Mouse (Mus musculus): Measurements from ENCODE around the gene Itpkc.

Gene Itpkc

DNA sequence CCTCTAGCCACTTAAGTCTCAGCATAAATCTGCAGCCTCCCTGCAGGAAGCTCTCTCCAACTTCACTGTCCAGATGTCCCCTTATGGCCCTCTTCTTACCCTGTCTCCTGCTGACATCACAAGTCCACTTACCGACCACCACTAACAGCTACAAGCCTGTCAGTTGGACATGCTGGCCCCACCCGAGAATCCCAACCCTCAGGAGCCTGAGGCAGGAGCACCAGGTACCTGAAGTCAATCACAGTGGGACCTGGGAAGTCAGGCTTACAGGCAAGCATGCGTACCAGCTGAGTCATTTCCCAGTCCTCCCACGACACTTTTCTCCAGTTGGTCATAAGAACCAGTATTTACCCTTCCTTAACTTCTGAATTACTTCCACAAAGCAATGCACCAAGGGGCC, 34.7 kb downstream of the Itpkc start:
- DNase-seq (ENCODE audit: low read depth, low spot score): no peak

DNA sequence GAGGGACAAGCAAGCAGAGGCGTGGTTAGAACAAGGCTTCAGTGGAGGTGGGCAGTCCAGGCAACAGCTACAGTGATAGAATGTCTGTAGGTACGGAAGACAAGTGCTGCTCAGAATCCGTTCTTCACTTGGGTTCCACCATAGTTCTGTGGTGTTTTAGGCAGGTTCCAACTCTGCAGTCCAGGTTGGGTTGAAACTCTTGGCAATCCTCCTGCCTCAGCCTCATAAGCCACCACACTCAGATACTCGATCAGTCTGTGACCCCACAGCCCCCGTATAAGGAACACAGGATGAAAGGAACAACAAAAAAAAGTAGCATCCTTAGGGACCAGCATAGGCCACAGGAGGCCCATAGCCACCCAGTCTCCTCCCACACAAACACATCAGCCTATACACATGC, 36.0 kb downstream of the Itpkc start:
- no peak for DNase-seq (ENCODE audit: low read depth, low spot score)

DNA sequence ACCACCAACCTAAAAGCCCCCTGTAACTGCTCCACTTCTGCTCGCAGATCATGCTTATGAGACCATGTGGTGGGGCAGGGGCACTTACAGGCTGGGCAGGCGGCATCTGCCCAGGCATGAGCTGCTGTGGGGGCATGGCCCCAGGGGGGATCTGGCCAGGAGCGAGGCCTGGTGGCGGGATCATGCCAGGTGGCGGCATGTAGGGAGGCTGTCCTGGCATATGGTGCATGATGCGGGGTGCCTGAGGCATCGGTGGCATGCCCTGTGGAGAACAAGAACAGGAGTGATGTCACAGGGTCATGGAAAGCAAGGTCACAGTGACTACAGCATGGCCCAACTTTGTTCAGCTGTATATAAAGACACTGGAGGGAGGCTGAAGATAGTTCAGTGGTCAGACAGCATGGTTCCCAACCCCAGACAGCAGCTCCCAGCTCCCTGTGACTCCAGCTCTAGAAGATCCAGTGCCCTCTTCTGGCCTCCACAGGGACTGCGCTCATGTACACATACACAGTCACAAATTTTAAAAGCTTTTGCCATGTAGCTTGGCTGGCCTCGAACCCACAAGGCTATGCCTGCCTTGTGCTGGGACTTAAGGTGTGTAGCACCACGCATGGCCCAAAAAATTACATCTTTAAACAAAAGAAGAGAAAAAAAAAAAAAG, 39.1 kb downstream of the Itpkc start:
- DNase-seq (ENCODE audit: low read depth, low spot score): peak; percentile 86

DNA sequence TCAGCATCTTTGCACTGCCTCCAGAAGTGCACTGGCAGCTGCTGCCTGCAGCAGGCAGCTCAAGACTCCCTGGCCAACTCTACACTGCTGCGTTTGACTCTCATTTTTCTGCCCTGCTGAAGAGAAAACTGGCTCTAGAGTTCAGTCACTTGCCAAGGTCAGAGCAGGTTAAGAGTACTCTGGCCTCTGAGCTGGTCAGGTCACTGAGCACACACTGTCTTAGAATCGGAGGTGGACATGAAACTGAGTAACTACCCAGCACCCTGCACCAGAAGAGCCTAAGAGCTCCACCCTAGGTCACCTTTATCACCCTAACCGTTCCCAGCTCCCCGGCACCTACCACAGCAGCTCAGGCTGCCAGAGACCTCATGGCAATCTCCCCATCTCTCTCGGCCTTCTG, 42.5 kb downstream of the Itpkc start:
- no peak for DNase-seq (ENCODE audit: low read depth, low spot score)

DNA sequence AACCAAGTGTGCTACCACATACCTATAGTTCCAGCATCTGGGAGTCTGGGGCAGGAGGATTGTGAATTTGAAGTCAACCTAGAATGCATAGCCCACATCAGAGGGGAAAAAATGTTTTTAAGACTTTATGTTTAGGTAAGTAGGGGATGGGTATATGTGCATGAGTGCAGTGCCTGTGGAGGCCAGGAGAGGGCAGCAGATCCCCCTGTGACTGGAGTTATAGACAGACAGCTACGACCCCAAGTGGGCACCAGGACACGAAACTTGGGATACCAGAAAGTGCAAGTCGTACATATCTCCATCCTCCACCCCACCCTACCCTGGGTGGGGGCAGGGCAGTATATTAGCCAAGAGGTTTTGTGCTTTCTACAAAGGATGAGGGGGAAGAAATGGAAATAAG, 43.5 kb downstream of the Itpkc start:
- peak; percentile 85 for DNase-seq (ENCODE audit: low read depth, low spot score)

DNA sequence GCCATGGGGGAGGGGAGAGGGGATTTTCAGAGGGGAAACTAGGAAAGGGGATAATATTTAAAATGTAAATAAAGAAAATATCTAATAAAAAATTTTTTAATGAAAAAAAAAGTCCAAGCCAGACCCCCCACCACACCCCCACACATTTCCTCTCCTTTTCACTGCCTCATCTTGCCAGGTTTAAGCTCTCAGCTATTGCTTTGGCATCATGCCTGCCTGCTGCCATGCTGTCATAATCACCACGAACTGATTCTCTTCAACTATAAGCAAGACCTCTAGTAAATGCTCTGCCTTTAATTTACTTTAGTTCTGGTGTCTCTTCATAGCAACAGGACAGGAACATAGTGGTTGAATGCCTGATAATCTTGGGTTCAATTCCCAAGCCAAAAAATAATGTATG, 46.0 kb downstream of the Itpkc start:
- DNase-seq (ENCODE audit: low read depth, low spot score): no peak

DNA sequence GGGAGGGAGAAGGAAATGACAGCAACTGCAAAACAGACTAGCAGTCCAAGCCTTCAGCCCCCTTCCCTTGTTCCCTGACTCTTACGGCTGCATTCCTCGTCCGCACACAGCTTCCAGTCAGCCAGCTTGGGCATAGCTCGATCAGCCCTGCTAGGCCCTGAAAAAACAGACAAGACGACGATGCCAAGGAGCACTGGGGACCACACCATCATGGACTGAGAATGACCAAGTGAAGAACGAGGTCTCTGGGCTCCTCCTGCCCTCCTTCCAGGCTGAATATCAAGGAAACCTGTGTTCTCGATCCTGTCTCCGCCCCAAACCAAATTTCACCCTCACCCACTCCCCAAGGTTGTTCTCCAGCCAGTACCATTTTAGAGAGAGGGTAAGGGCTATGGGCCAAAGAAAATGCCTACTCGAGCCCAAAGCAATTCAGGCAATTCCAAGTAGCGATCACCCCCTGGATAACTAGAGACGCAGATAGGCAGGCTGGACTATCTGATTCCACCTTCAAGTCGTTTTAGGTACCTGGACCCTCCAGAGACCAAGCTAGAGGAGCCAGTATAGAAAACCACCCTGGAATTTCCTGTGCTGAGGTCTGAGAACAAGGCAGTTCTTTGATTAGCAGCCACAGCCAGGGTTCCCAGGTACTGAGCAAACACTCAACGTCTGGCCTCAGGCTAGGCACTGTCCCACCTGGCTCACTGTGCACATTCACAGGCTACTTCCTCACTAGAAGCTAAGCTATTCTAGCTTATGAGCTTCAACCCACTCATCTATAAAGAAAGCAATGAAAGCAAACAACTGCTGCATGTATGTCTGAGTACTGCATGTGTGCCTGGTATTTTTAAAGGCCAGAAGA, 47.4 kb downstream of the Itpkc start, which contains the start of the genes Gm21983 and Mia:
Gm21983 (minus strand) TSS at position 250 of the 859 bp plus-strand sequence.
Mia (minus strand) TSS at position 321 of the 859 bp plus-strand sequence.
- DNase-seq (ENCODE audit: low read depth, low spot score): no peak

DNA sequence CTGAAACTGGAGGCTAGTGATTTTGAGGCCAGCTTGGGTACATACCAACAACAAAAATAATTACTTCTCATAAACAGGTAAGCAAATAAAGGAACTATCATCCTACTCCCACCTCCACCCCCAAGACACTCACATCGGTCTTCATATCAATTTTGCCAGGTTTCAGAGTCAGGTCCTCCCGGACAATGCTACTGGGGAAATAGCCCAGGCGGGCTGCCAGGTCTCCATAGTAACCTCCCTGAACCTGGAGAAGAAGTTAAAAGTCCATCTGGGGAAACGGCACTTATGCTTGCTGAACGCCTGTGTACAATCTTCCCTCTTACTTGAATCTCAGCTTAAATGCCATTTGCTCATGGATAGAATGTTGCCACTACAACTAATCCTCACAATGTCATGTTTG, 48.4 kb downstream of the Itpkc start:
- DNase-seq (ENCODE audit: low read depth, low spot score): no peak

DNA sequence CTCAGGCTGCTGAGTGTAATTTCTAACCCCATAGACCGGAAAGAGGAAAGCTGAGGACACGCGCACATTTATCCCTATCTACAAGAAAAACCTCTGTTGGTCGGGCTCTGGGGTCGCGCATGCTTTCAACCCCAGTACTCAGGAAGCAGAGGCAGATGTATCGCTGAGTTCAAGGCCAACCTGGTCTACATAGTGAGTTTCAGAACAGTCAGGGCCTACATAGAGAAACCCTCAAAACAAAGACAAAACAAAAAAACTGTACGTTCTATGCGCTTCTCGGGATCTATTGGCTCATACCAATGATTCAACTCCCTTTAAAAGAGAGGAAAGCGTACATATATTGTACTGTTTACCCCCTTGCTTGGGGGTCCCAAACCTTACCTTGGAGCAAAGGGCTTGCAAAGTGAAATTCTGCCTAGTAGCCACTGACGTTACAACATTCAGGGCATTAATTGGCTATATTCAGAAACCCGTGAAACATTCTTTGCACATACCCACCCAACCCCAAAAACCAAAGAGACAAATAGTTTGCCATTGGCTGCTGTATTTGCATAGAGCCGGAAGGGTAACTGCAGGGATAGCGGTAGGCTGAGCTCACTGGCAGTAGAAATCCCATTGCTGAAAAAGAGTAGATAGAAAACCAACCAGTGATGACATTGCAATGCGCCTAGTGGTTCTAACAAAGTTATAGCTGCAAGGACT, 49.1 kb downstream of the Itpkc start:
- no peak for DNase-seq (ENCODE audit: low read depth, low spot score)

DNA sequence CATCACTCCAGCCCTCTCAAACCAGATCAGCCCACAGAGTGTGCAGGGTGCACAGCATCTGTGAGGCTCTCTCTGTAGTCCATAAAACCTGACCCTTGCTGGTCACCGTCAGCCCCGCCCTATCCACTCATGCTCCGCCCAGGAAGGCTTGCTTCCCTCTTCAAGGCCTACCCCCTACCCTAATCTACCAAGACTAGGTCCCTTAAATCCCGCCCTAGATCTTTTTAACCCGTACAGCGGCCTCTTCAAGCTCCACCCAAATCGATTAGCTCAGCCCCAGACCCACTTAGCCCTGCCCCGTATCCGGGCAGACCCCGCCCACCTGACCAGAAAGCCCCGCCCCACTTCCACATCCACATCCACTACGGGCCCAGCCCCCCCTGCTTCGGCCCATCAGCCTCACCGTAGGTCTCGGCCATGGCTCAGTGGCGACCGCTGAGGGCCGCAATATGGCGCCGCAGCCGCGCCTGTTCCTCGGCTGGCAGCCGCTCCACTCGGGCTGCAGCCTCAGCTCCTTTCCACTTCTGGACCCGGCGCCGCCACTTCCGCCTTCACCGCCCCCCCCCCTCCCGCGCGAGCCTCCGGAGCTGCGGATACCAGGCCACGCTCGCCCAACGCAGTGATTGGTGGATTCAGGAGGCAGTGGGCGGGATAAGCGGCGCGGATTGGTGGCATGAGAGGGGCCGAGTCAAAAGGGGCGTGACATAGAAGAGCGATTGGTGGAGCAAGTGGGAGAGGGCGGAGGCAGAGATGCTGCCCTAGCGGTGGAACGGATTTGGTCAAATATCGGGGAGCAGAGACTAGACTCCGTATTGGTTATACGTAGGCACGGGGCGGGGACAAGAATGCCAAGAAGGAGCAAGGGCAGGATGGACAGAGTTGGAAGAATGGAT, 49.9 kb downstream of the Itpkc start, which contains the start of gene Rab4b:
Rab4b (minus strand) TSS at position 573 of the 893 bp plus-strand sequence.
- DNase-seq (ENCODE audit: low read depth, low spot score): peak; percentile 100

DNA sequence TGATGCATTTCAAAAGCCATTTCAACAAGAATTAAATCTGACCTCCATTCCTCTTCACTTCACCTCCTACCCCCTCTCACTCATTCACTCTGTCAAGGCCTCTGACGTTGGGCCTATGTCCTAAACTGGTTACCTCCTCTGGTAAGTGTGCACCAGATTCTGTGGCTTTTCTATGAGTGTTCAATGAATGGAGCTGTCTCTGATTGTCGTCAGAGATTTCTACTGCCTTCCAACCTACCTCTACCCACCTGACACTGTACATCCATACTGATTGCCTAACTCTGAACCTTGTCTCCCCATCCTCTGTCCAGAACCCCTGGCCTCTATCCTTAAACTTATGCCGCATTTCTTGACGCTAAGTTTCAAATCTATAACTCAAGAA, 50.5 kb downstream of the Itpkc start:
- no peak for DNase-seq (ENCODE audit: low read depth, low spot score)

DNA sequence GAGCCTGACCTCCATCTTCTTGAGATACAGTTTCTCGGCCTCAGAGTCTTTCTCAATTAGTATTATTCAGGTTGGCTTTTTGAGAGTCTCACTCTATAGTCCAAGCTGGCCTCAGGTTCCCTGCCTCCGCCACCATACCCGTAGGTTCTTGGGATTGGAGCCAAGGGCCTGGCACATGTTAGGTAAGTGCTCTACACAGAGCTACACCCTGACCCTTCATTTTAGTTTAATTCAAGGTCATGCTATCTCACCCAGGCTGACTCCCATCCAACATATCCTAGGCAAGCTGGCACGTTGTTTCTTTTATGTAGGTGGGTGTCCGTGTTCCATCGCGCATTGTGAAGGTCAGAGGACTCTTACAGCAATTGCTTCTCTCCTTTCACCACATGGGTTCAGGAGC, 53.6 kb downstream of the Itpkc start:
- no peak for DNase-seq (ENCODE audit: low read depth, low spot score)

DNA sequence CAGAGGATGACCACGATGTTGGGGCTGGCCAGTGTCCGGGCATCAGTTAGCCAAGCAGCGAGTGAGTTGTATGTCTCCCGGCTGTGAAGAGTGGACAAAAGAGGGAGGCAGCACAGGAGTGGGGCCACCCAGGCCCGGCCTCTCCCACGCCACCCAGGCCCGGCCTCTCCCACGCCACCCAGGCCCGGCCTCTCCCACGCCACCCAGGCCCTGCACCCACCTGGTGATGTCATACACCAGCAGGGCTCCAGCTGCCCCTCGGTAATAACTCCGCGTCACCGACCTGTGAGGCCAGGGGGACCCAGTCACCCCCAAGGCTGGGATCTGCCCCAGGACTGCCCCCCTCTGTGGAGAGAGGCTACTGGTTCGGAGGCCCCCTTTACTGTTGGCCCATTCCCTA, 54.0 kb downstream of the Itpkc start:
- no peak for DNase-seq (ENCODE audit: low read depth, low spot score)

DNA sequence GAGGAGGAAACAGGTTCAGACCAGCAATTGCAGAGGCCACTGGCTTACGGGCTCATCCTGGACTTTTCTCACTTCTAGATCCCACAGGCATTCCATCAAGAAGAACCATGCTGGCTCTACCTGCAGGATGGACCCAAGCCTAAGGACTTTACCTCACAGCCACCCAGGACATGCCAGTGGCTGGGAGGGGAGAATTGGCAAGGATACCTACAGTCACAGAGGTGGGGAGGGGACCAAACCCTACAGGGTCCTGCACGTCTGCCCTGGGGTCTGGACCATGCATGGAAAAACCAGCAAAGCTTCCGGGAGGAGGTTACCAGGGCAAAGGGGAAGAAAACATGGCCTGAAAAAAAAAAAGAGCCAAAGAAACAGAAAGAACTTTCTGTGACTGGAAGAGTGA, 57.5 kb downstream of the Itpkc start:
- no peak for DNase-seq (ENCODE audit: low read depth, low spot score)

DNA sequence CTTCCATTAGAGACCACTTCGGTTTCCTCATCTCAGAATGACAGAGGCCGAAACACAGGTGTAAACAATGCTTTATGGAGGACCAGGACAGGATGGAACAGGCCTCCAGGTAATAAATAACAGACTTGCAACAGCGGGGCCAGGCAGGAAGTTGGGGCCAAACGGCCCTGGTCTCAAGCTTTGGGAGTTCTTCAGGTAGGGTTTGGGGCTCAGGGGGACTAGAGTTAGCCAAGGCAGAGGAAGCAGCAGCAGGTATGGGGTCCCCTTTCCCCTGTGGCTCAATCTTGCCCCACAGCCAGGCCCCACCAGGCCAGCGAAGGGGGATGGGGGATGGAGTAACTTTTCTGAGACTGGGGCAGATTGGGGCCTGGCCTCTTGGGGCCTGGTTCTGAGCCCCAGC, 60.1 kb downstream of the Itpkc start:
- no peak for DNase-seq (ENCODE audit: low read depth, low spot score)

DNA sequence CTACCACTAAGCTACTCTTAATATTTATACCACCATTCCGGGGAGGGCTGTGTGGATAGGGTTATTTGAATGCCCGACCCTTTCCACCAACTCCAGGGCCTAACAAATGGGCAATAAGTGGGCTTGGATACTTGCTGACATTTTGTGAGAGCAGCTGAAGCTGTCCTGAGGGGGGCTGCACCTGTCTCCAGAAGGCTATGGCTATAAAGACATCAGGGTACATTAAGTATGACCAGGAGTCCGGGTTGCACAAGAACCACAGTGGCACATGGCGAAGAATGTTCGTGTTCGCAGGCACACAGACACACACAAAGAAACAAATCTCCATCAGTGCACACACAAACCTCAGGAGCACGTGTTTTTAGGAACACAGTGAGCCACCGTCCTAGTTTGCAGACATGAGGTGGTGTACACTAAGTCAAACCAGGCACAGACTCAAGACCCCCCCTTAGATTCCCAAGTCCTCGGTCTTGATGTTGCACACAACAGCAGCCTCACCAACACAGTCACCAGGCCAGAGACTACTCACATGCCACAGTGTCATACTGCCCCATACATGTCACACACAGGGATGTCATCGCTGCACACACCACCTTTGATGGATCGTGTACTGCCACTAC, 60.9 kb downstream of the Itpkc start:
- no peak for DNase-seq (ENCODE audit: low read depth, low spot score)

DNA sequence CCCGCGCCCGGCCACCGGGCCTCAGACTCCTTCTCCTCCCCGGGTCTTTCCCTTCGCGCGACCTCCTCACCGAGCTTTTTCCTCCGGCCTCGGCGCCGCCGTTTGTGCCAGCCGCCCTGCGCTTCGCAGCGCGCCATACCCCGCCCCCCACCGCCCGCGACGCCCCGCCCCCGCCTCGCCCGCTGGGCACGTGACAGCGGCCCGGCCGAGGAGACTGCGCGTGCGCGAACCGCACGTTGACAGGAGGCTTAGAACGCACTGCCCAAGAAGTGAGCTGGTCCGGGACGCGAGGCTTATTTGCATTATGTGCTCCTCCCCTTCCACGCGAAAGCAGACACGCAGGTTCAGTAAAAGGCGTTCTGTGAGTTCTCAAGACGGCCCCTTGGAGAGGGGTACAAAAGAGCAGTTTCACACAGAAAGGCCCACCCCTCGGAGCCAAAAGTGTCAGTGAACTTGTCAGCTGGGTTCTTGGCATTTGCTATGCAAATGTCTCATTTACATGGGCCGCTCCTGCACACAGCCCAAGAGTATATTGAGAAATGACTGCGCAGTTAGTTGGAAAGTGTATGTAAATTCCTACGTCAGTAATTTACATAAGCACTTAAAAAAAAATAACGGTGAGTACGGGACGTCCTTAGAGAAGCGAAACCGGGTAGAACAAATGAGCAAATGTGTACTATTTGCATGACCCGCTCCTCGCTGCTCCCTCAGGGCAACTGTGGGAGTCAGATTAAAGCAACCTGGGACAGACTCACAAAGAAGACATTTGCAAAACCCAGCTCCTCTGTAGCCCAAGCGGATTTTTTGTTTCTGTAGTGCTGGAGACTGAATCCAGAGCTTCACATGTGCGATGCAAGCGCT, 61.6 kb downstream of the Itpkc start, which contains the start of gene Egln2:
Egln2 (minus strand) TSS at position 189 of the 861 bp plus-strand sequence.
- DNase-seq (ENCODE audit: low read depth, low spot score): peak; percentile 95

DNA sequence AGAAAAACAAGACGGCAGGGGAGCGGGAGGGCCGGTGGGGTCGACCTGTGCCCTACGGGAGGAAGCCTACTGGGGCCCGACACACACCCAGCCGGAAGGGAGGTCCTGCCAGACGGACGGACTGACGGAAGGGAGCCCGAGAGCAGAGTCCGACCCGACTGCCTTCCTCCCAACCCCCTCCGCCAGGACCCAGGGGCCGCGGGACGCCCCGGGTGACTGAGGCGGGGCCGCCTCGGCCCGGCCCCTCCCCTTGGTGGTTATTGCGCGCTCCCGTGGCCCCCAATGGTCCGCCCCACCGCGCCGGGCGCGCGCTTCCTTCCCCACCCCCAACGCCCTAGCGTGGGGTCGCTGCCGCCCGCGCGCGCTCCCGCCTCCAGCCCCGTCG, 62.2 kb downstream of the Itpkc start:
- peak; percentile 93 for DNase-seq (ENCODE audit: low read depth, low spot score)

DNA sequence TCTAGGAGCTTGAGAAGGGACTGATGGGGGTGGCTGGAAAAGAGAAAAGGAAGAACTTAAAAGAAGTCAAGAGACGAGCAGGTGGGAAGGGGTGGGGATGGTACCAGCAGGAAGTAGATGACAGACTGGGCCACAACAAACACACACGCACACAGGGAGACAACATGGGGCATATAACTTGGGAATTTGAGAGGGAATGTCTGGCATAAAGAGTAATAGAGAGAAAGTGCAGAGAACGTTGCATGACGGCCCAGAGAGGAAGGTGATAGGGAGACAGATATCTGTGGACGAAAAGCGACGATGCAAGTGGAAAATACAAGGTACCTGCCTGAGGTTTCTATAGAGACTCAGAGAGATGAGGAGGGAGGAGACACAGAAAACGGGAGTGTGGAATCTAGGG, 62.8 kb downstream of the Itpkc start:
- no peak for DNase-seq (ENCODE audit: low read depth, low spot score)

Data from ZHBTc4 (cell line).